Mouse (Mus musculus) granulocyte monocyte progenitor cell, adult 5-6 weeks (primary cell): ENCODE results near the gene Hipk2. TPM values are rescaled to one million over a fixed set of nuclear protein-coding genes. Genes with fewer than 3 reads are reported as not detected.

ENCODE experiments used
- ATAC-seq: replicated peaks from 2 replicates; pipeline ENCODE4 v1.8.0; 2016; ENCODE audit warnings: mild to moderate bottlenecking, moderate TSS enrichment, inconsistent platforms; ENCODE audit not compliant: poor library complexity, severe bottlenecking
- total RNA-seq, 2 experiments: library from RNA; stranded (forward) in 1 of 2; stranded (reverse) in 1 of 2; fragments of 200-712, 200-1000 nt in 1 of 2; fragments of >200 nt in 1 of 2; fragmentation: Nextera tagmentation in 1 of 2; gene quantifications; 2 replicates each; pipeline ENCODE4 v1.2.3; 2014 to 2017

The Hipk2 gene
- total RNA-seq, 2 experiments from 2014 or later: 17.0 to 51.0 TPM

DNA sequence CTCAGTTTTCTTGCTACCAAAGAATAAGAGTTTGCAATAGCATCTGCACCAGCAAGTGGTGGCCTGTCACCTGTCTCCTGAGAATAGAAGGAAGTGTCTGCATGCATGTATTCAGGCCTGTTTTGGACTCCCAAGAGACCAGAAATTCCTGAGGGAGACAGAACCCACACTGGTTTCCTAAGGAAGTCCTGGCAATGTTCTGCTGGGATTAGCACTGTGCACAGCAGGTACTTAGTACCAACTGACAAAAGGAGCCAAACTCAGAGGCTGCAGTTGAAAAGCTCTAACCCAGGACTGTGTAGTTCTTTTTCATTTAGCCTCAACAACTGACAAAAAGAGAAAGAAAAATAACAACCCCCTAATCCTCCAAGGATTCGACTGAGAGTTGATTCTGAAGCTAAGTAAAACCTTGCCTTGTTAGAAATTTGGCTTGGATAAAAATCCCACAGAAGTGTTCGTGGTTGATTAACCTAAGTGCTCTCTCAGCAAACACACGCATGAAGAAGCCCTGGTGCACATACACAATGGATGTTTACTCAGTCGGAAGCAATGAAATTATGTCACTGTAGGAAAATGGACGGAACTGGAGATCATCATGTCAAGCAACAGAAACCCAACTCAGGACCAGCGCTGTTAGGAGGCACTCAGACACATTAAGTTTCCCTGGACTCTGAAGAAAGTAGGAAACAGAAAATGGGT, 115.9 kb downstream of the Hipk2 start:
- ATAC-seq: no peak

DNA sequence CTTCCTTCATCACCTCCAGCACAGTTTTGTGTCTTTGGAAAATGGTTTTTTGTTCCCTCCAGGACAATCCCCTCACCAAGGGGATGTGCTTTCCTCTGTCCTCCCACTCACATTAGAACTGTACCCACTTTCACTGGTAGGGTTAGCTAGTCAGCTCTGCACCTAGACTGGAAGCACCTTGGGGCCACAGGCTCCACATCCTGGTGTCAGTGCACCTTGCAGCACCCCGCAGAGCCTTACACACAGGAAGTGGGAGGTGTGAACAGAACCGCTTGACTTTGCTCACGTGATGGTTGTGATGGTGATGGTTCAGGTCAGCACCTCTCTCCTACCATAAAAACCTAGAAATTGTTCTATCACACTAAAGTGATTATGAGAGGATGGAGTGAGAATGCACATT, 116.8 kb downstream of the Hipk2 start:
- ATAC-seq: no peak

DNA sequence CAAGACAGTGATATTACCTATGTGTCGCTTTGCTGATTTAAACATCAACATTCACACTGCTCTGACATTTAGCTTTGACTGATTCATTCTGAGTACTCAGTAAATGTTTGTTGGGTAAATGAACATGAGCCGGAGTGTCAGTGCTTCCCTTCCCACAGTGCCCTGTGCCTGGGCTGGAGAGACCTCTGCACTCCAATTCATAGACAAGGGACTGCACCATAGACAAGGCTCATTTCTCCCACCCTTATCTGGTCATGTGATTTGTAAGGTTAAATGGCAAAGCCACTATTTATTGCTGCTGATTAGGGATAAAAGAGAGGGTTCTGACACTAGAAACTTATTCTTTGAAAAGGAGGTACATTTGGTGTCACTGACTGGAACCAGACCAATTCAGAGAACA, 118.4 kb downstream of the Hipk2 start:
- no peak for ATAC-seq

DNA sequence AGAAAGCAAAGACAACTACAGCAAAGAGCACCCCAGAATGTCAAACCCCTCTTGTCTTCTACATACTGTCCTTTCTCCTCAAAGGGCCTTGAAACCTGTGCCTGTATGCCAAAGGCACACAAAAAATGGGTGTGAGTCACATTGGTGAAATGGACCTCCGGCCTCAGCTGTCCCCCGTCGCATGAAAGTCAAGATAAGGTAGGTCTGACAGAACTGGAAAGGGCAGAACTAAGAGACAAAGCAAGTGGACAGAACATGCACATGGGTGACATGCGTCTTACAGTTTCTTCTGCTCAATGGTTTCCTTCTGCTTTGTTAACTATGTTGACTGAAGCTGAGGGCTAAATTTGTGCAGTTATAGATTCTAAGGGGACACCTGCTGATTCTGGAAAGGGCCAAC, 119.0 kb downstream of the Hipk2 start:
- ATAC-seq: no peak

DNA sequence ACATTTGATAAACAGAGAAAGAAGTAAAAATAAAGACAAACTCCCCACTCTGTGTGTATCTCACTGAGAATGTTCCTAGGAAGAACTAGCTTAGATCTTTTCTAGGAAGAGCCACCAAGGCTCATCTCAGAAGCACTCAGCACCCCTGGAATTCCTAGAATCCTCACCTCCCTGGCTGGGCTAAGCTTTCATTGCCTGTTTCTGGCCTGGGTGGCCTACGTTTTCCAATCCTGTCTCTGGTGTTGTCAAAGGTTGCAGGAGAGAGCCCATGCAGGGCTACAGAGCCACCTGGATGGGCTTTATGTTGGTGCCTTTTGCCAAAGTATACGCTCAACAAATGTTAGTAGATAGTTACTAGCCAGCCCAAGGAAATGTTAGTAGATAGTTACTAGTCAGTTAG, 120.0 kb downstream of the Hipk2 start:
- no peak for ATAC-seq

DNA sequence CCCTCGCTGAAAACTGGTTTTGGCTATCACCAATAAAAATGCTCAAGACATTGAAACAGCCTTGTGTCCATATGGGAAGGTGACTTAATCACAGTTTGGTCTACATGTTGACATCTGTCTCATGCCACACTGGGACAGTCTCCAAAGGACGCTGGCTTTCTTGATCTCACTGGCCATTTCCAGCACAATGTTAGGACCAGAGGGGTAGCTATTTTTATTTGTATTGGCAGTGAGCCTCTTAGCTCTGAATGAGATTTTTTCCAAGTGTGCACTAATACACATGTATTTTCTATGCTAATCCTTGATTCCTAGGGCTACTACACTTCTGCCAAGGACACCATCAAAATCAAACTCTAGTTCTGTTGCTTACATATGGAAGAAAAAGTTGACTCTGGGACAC, 120.8 kb downstream of the Hipk2 start:
- no peak for ATAC-seq

DNA sequence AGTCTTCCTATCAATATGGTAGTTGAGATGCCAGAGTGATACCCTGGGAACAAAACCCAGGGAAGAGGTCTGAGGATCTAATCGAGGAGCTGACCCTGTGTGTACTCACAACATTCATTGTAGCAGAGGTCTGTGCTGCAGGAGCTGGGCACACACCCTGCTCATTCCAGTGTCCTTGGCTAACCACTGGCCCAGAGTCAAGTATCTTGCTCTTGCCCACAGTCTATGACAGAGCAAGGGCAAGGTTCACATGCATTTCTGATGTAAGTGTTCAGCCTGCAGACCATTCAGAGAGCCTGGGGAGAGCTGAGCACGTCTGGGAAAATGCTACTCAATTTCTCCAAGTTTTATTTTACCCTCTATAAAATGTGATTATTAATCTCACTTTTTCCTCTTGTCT, 122.2 kb downstream of the Hipk2 start:
- no peak for ATAC-seq

DNA sequence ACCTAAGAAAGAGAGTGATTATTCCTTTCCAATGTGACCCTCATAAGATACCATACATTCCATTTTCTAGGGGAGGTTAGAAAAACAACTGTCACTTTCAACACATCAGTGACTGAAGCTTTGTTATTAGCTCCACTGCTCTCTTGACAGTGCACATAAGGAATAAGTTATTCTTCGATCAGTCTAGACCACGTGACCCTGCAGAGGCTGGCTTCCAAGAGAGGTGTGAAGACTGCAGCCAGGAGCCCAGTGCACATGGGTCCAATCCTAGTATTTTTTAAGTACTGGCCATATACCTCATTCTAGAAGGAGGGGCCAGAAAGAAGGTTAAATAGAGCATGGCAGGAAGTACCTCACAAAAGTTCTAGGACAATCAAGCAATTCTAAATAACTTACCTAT, 122.9 kb downstream of the Hipk2 start:
- ATAC-seq: no peak

DNA sequence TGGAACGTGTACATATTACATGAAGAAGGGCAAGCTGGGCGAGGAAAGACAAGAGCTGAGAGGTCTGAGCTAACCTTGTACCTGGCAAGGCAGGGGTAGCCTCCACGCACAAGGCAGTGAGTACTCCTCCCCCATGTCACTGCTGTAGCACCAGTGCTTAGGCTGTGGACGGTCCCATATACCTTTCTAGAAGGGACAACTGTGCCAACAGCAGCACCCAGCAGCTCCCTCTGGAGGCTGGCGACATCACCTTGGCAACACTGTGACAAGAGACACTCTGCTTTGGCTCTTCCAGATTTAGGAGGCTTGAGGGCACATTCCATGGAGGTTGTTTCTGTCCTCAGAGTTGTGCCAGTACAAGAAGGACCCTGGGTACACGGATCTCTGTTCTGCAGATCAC, 123.5 kb downstream of the Hipk2 start:
- no peak for ATAC-seq

DNA sequence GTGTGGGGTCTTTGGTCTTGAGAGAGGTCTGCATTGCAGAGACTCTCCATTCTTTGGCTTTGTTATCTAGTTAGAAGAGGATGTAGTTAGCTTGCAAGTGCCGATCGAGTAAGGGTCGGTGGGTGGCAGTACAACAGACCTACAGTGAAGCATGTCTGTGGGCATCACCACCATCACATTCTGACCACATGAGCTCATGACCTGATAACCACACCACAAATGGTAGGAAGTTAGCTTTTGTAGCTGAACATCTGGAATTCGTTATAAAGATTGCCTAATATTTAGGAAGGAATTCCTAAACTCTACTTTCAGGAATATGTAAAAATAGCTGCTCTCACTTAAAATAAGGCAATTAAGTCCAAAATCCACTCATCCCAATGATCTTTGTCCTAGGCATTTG, 127.9 kb downstream of the Hipk2 start:
- peak; percentile 44; the same call in 1 of the 2 replicates for ATAC-seq

DNA sequence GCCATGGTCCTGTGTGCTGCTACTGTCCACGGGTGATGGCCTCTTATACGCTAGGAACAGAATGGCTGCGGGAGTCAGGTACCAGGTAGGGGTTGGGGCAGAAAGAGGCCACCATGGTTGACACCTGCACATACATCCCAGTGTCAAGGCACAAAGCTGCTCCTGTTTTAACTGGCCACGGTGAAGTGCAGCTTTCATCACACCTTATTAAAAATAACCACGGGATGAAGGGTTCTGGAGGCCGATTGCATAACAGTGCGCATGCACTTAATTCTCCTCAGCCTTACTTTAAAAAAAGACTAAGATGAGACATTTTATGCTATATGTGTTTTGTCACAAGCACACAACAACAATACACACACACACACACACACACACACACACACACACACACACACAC, 132.6 kb downstream of the Hipk2 start:
- ATAC-seq: no peak

DNA sequence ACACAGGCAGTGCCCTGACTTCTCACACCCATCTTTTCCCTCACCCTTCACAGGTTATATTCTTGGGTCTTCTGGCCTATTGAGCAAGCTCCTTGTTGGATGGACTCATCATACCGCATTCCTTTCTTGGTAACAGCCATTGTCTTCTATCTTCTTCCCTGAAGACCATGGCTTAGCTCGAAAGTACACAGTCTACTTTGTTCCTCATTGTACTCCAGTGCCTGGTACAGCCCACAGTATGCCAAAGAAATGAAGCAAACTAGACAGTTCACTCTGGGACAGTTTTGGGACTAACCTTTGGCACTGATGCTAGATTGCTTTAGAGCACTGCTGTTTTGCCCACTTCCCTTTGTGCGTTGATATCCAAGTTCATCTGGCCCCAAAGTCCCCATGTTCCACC, 133.5 kb downstream of the Hipk2 start:
- no peak for ATAC-seq

DNA sequence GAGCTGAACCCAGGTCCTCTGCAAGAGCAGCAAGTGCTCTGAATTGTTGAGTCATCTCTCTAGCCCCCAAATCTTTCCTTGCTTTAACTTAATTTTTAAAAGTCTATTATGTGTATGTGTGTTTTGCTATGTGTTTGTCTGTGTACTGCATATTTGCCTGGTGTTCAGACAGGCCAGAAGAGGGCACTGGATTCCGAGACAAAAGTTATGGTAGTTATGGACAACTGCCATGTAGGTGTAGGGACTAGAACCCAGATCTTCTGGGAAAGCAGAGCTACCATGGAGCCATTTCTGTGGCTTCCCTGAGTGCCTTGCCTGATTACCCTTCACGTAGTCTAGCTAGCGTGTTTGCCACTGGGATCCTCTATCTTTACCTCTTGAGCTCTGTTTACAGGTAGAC, 134.9 kb downstream of the Hipk2 start:
- ATAC-seq: no peak

DNA sequence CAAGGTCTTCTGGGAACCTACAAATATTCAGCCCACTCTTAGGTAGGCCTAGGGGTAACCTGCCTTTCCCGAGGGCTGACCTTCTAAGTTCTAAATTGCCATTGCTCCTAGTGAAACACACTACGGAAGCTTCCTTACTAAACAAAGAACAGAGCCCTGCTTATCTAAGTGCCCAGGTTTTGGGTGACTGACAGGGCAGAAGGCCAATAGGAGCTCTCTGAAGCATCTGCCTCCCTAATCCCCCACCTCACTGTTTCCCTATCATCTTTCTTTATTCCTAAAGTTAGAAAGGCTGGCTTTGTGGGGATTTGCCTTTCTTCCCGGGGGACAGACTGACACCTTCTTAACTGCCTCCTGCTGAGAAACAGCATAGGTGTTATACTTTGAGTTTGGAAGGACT, 136.7 kb downstream of the Hipk2 start:
- ATAC-seq: no peak

DNA sequence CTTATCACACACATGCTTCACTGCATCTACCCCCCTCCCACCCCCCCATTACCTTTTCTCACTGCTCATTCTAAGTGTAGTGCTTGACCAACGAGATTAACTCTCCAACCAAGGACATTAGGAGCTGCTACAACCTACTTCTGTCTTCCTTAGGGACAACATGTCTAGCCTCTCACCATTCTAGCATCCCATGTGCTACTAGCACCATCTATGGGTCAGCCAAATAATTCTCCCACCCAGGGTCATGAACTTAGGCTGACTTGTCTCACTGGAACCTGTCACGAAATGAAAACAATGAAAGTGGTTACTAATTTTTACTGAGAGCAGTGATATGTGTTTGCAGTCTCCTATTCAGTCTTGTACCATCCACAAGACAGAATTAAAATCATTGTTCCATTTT, 138.2 kb downstream of the Hipk2 start:
- ATAC-seq: no peak

DNA sequence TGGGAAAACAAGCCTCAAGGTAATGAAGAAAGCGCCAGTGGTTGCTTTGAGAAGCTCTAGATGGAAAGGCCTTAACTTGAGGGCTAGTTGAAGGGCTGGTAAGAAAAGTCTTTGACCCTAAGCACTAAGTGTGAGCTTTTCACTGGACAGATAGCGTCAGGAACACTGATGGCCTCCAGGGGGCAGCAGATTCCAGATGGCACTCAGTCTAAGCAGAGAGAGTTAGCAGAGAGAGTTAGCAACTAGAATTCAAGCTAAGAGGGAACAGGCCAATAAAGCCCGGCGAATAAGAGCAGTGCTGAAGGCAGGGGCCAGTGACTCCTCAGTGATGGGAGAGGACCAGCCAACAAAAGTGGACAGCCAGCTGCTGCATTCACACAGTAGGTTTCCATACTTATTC, 139.7 kb downstream of the Hipk2 start:
- peak; percentile 80 for ATAC-seq

DNA sequence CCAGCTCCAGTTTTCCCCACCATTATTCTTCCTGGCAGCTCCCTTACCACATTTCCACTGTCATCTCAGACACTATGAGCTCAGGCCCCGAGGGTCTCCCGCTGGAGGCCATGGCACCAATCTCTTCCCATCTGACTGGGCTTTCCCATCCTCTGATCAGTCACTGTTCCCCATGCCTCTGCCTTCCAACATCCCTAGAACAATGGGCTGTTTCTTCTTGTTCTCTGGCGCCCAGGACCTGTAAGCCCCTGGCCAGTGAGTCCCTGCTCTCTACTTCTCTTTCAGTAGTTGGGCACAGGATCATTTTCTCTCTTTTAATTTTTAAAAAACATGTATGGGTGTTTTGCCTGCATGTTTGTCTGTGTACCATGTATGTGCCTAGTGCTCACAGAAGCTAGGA, 143.3 kb downstream of the Hipk2 start:
- ATAC-seq: no peak

DNA sequence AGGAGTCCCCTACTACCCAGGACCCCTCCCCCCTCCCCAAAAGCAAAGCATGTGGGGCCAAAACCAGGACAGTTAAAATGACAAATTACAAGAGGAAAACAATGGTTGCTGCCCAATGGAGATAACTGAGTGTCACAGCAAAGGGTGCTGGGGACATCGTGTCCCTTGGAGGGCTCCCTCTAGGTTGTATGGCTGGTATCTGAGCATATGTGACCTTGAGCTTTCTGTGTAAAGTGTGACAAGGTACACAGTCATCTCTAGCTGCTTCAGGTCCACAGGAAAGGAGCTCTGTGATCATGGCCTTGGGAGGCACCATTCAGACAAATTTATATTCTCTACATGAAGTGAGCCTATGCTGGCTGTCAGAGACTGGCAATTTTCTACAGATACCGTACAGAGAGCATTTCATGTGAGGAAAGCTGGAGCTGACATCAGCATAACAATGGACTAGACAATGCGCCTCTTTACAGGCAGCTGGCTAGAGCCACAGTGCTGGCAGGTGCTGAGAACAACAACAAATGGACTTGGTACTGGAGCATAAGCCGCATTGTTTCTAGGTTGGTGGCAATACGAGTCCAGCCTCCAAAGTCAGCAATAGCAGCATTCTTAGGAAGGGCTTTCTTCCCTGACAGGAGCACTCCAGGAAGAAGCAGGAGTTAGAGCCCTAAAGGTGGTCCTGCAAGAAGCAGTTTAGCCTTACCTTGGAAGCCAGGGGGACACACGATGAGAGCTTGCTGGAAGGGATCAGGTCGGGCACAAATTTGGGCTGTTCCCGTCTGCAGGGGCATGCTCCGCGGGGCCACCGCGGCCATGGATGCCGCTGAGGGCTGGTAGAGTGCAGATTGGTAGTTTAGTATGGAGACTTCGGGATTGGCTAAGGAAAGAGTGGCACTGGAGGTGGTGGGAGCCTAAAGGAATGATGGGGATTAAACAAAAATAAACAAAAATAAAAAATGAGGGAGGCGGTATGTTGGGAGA, 145.5 kb downstream of the Hipk2 start:
- ATAC-seq: no peak

DNA sequence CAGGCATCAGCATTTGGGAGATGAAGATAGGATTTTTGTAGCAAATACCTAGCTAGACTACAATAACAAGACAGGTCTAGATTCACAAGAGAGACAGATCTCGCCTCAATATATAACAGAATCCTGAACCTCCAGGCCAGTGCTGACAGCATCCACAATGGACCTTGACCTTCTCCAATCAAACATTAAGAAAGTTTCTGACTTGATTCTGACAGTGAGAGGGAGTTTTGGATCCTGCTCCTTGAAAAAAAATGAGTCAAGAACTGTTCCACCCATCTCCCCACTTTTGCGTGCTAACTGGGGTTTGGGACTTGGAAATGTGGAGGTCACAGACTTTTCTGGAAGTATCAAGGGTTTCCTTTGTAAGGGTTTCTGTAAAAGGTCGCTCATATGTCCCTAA, 150.4 kb downstream of the Hipk2 start:
- ATAC-seq: no peak

DNA sequence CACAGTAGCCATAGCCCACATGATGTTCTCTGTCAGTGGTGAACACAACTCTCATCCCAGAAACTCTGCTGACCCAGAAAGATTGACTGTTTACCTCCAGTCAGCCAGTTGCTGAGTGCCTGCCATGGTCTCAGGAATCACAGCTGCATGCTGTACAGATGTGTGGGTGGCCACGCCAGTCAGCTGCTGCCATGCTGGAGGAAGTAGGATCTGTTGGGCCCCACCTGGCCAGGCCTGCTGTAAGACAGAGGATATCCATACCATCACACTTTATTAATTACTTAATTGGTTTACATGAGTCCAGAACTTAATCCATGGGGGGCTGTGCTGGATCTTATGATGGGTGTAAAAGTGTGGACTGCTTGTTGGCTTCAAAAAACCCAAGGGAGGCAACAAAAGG, 154.6 kb downstream of the Hipk2 start:
- no peak for ATAC-seq

DNA sequence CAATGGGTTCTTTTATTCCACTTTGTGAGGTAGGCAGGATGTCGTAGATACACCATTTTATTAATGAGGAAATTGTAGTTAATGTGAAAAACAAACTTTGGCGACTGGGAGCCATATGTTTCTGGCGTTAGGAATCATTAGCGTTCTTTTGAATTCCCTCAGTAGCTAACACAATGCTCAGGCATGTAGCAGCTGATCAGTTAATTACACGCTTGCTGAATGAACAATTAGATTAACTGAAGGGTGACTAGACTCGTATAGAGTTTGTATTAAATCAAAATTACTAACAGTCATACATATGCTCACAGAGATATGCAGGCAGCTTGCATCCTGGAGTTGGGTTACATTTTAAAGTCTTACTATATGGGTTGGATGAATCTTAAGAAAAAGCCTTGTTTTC, 156.7 kb downstream of the Hipk2 start:
- no peak for ATAC-seq

DNA sequence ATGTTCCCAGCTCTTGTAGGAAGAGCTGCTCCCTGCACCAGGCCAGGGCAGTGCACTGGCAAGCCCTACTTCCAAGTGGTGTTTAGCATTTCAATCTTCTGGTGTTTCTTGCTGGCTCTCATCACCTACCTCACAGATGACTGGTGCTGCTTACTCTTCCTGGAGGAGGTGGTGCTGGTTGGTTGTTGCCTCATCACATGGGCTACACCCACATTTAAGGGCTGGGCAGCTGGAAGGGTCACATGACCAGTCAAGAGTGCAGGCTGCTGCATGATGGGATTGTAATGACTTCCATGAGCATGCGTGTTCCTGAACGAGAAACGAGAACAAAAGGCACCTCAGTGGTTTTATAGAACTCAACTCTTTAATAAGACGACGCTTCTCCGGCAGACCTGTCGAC, 157.3 kb downstream of the Hipk2 start:
- no peak for ATAC-seq
